Mouse (Mus musculus) cerebral cortex, adult 2 months (tissue): ENCODE results near the gene Smim23.

Experiments
- WGBS: fragments of 180-500 bp; shearing (Covaris S2); methylation state at CpG from one replicate; pipeline ENCODE4 v1.1.7; 2018; 5-methylcytosine and 5-hydroxymethylcytosine counted together

Gene Smim23

DNA sequence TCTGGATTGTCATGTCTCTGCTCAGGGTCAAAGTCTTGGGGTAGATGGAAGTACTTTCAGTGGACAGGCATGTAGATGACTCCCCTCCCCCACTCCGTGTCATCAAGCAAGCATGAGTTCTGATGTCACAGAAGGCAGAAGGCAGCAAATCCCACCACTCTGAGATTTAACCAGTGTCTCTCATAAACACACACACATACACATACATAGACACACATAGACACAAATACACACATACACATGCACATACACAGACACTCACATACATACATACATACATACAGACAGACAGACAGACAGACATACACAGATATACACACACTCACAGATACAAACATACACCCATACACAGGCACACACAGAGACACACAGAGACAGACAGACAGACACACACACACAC, at the start of gene Smim23:
Smim23 (minus strand) TSS at position 101 of the 400 bp plus-strand sequence.
- 90% methylated on average over 1 of the region's 1 CpGs for WGBS

DNA sequence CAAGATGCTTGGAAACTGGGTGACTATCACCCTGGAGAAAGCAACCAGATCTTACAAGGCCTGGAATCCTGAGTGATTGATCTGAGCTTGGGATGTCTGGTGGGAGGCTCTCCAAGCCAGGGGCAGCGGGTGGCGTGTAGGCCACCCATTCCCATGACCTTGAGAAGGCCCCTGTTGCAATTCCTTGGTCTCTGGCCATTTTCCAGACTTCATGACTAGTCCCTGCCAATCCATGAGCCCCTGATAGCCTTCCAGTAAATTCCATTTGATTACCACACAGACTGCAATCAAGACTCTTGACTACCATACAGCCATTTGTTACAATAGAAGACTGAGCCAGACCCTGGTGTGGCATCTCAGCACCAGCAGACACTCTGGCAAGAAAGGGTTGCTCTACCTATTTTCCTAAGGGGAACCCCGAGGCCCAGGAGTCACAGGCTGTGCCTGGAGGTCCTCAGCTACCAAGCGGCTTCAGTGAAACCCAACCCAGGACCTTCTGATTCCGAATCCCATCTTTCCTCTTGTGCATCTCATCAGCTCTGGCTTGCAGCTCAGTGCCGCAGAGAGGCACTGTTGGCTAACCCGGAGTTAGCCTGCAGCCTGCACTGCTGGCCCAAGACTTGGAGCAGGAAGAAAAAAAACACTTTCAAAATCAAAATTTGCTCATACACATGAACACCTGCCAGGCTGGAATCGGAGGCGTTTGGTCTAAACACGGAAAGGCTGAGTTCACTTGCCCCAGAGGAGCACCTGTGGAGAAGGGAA, 44.4 kb upstream of the Smim23 start:
- 82% methylated on average over 10 of the region's 10 CpGs for WGBS

DNA sequence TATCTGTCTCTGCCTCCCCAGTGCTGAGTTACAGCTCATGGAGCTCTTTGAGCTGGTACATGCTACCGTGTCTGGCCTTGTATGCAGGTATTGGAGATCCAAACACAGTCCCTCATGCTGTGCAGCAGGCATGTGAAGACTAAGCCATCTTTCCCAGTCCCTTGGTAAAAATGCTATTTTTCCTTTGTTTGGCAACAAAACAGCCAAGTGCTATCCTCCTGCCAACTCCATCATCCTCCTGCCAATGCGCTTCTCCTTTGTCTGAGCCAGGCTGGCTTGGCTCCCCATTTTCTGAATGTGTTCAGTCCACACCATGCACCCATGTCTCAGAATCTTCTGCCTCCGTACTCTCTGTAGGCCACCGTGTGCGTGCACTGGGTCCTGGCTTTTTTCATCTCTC, 40.2 kb upstream of the Smim23 start:
- WGBS: 62% methylated on average over 5 of the region's 5 CpGs

DNA sequence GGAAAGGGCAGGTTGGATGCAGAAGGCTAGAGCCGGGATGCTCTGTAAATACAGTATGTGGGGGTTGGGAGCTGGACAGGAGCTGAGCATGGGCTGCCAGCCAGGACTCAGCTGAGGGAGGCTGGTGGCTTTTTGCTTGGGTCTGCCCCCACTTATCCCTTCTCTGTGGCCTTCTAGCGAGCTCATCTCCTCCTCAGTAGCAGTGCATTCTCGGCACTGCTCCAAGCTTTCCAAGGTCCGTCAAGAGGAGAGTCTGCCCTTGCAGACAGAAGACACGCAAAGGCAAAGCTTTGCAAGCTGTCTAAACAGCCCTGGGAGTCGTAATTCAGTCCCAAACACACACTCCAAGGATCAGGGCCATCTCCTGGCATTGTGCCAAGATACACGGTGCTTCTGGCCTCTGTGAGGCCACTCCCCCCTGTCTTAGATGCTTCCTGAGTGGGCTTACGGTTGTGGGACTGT, 33.0 kb upstream of the Smim23 start:
- 33% methylated on average over 8 of the region's 8 CpGs for WGBS

DNA sequence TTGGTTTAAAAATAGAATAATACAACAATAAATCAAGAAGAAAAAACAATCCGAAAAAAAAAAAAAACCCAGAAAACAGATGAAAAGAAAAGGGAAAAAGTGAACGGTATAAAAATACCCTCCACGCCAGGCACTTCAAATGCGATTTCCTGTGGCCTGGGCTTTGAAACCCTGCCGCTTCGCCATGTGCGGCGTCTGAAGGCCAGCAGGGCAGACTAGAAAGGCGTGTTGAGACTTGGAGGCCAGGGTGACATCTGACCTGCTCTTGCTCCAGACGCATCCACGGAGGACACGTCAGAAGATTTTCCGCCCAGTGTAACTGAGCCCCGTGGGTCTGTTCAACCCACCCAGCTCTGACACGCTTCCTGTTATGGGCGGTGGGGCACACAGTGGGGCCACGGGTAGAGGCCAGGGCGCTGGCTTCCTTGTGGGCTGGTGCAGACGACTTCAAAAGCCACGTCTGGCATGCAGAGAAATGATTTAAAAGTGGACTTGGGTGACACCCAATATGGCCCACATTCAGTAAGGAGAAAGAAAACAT, 22.3 kb upstream of the Smim23 start:
- WGBS: 72% methylated on average over 20 of the region's 20 CpGs

DNA sequence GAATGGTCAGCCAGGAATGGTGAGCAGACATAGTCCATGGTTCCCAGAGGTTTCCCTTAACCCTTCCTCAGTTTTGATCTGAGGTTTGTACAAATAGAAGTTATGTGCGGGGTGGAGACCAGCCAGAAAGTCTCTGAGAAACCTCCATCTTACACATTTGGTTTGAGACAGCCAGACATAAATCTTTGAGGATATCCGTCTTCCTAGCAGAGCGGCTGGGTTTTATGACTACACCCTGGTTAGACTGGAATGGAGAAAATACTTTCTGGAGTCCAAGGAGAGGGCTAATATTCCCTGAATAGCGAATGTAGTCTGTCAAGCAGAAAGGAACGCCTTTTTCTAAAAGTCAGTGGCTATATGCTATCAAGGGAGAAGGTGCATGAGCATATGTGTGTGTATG, 16.8 kb upstream of the Smim23 start:
- 97% methylated on average over 5 of the region's 5 CpGs for WGBS

DNA sequence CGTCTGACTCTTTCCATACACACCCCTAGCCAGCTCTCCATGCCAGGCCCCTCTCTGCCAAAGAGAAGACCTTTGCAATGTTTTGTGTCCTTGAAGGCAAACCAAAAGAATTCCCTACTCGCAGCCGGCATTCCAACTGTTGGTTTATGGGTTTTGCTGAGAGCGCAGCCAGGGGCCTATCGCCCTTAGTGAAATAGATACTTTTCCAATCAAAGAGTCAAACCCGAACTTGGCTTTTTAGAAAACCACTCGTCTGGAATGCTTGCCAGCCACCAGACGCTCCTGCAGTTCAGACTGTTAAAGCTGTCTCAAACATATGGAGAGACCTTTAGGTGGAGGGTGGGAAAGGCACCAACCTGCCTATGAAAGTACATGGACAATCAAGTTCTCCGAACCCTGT, 15.9 kb upstream of the Smim23 start:
- 82% methylated on average over 9 of the region's 9 CpGs for WGBS

DNA sequence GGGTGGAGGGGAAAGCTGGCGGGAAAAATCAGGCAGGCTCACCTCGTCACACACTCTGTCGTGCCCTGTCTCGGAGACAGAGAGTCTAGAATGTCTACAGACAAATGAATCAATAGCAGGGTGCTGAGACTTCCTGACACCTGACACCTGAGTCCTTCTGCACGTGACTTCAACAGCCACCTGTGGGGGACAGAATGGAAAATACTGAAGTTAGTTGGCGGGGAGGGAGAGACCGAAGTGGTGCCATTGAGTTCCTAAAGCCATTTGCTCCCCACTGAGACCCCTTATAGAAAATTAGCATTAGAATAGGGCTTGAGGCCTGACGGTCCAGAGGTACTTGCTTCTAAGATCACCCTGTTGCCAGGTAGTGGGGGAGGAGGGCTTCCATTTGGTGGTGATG, 10.6 kb upstream of the Smim23 start:
- WGBS: 64% methylated on average over 8 of the region's 8 CpGs

DNA sequence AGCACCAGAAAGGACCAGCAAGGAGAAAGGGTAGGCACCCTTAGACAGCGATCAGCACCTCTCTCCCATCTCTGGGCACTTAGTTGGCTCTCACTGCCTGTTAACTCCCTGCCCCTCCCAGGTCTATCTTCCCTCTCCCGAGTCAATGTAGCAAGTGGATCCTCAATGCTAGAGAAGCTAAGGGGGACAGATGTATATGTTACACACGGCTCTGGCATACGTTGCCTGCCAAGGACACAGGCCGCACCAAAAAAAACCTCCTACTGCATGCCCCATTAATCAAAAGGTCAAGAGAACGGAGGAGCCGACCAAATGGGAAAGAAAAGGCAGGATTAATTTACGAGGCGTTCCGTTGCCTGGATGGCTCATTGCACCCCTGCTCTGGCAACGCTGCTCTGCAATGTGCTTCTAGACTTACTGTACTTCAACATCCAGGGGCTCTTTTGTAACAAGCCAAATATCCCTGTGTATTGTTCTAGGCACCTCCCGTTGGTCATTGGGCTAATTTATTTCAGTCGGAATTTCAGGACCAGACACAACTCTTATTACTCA, 10.0 kb upstream of the Smim23 start:
- 65% methylated on average over 13 of the region's 13 CpGs for WGBS

DNA sequence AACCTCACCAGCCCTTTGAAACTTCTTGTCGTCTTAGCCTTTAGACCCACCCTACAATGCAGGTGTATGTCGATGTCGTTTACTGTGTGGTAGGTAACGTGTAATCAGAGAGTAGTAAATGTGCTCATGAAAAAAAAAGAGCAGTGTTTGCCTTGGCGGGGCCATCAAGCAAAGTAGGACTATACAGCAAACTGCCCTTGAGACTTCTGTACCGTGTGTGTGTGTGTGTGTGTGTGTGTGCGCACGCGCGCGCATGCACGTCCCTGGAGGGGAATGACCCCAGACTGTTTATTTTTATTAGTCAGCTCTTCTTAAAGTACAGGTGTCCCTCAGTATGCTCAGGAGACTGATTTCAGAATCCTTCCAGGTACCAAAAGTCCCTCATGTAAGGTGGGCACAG, 6.8 kb downstream of the Smim23 start:
- WGBS: 95% methylated on average over 12 of the region's 12 CpGs

DNA sequence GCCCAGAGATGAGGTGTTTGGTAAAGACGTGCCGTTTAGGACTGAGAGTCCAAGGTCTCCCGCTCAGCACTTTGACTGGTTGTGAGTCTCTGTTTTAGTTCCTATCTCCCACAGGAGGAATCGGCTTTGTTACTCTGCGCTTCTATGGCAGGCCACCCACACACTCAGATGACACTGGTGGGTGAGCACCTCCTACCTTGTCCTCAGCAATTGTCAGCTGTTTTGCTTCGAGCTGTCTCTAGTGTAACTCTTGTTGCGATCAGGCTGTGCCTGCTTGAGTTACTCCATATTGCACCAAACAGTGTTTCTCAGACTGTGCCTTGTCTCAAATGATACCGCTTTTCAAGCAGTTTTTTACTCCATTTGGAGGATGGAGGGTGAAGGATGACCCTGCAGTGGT, 10.1 kb downstream of the Smim23 start:
- WGBS: 65% methylated on average over 8 of the region's 8 CpGs

DNA sequence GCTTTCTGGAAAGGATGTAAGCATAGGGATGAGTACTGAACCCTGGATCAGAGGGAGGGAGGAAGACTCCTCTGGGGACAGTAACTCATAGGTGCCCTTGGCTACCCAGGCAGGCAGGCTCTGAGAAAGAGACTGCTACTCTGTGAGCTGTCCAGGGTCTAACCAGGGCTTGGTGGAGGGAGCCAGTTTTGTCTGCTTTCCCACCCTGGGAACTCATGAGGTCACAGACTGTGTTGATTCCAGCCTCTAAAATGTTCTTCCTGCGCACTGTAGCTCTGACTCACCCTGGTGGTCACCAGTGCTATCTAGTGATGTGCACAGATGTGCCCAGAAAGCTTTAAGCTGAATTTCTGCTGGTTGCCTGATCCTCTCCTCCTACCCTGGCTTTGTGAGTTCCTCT, 15.3 kb downstream of the Smim23 start:
- 96% methylated on average over 1 of the region's 1 CpGs for WGBS

DNA sequence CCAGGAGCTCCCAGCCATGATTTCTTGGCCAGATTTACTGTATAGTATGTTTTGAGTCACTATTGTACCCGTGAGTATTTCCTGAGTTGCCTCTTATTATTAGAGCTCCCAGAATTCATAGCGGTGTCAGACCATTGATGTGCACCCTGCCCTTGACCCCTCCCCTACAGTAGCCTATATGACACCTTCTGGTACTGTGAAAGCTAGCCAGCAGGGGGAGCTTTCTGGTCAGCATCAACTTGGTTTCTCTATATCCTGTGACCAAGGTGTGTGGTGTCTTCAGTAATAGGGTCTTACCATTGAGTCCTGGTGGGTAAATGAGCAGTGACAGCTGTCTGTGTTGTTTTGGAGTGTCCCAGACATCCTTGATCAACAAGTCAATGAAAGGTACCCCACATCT, 18.4 kb downstream of the Smim23 start:
- 35% methylated on average over 2 of the region's 2 CpGs for WGBS

DNA sequence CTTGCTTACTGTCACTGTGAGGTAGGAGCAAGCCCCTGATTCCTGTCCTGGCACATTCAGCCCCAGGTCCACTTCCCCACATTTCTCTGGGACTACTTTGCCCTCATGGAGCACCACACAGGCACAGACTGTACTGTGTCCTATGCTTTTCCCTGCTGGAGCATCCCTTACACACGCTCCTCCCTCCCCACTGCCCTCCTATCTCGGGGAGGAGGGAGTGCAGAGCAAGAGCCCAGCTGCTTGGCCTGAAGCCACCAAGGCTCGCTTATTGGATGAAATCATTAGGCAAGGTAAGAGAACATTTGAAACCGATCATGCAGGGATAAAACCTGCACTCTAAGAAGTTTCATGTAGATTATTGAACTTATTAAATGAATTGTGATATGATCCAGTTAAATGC, 20.7 kb downstream of the Smim23 start:
- WGBS: 73% methylated on average over 4 of the region's 4 CpGs

DNA sequence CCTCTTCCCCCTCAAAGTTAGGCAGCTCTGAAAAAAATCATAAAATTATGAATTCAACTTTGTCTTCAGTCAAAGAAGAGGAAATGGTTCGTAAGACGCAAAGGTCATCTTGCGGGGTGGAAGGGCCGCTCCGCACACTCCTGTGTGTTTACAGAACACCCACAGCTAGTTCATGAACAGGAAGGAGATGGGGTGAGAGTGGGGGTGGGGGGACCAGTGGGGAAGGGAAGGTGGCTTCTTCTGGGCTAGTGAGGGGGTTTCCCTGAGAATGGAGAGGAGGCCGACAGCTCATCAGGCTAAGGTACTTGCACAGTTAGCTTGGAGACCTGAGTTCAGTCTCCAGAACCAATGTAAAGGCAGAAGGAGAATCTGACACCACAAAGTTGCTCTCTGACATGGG, 22.7 kb downstream of the Smim23 start:
- 90% methylated on average over 6 of the region's 6 CpGs for WGBS

DNA sequence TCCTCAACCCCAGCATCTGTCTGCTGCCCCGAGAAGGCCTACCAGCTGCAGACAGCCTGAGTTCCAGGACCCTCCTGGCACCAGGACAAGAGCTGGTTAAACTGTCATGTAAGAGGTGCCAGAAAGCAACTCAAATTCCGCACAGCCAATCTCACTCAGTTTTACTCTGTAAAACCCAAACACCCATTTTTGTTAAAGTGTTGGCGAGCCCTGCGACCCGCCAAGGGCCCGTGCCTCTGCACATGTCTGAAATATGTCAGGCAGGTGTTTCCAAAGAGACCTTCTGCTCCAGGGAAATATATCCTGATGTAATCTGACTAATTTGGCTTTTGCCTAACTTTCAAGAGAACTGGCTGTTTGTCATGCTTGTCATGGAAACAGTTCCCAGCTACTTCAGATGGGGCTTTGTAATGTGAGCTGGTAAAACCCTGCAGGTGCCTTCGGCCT, 23.5 kb downstream of the Smim23 start:
- 75% methylated on average over 7 of the region's 7 CpGs for WGBS

DNA sequence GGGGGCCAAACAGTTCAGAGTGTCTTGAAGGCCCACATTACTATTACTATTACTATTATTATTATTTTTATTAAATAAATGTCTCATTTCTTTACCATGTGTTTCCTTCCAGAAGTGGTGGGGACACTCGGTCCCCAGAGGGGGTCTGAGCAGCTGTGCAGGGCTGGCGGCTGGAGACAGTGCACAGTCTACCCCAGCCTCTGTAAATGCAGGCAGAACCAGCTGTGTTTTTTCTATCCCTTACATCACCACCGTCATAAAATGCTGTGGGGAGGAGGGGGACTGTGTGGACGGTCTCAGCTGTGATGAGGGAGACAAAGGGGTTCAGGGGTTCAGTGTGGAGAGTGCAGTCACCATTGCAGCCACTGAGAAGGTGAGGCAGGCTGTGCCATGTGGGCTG, 26.0 kb downstream of the Smim23 start:
- WGBS: 77% methylated on average over 4 of the region's 4 CpGs

DNA sequence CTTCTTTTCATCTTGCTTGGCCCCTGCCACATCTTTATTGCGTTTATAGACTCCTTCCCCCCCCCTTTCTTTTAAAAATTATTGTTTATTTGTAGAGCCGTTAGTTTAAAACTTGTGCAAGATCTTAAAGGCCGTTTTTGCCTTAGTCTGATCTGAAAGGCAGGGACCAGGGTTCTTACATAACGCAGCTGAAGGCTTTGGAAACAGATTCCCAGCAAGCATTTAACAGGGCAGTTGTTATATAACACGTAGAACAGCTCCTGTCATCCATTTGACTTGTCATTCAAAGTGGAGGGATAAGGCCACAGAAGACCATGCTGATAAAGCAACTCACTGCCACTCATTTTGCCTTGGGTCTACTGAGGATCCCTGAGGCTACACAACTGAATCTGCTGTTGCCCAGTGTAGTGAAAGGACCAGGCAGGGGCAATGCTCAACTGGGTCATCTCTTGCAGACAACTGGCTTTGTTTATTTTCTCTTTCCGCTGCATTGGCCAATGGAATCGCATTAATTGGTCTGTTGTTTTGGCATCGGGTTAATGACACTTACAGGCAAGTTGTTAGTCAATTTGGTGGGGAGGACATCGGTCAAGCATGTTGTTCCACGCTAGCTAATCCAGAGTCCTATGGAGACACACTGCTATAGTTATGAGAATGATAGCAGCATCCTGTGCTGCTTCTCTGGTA, 29.5 kb downstream of the Smim23 start:
- WGBS: 66% methylated on average over 10 of the region's 10 CpGs

DNA sequence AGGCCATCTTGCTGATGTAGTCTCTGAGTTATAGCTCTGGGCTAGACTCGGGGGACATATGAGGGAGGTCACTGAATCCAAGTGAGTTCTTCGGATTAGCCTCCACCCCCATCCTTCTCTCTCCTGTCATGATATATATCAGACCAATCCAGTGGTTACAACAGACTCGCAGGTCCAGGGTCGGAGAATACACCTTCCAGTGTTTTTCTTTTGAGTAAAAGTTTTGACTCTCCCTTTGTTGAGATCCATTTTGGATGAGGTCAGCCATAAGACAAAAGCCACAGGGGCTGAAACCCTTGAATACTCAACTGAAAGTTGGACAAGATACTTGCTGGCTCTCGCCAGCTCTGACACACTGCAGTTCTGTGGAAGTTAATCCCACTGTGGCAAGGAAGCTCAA, 38.2 kb downstream of the Smim23 start:
- 87% methylated on average over 5 of the region's 5 CpGs for WGBS

DNA sequence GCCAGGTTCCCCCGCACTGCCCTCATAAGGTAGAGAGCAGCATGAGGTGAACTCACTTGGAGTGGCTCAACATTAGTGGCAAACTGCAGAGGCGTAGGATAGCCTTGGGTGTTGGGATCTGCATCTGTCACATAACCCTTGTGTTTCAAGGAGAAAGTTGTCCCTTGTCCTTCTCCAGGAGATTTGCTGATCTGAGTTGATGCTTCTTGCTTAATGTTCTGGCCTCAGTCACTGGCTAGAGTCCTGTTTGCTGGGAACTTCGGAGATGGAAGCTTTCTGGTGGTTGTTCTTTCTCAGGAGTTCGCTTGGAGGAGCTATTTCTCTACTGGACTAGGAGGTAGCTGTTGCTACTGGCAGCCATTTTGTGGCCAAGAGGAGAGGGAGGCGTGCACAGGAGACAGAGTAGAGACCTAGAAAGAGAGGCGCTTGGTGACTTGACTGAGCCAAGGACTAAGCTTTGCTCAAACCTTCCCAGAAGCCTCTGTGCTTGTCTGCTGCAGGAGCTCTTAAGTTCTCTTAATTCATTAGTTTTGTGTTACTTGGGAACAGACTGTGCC, 38.7 kb downstream of the Smim23 start:
- WGBS: 96% methylated on average over 6 of the region's 6 CpGs

DNA sequence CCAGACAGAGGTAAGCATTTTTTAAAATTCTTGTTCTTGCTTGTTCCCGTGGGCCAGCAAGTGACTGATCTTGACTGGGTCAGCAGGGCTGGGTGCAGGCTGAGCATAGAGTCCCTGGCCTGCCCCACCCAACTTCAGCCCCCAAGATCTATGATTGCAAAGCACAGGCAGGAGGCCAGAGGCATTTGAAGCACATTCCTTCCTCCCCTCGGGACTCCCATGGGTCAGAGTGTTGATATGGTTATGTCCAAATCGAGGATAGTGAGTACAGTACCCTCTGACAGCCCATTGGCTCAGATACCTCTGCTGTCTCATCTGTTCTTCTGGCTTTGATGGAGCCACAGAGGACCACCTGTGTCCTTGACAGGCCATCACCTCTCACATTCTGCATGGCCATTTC, 41.7 kb downstream of the Smim23 start:
- WGBS: 77% methylated on average over 3 of the region's 3 CpGs

DNA sequence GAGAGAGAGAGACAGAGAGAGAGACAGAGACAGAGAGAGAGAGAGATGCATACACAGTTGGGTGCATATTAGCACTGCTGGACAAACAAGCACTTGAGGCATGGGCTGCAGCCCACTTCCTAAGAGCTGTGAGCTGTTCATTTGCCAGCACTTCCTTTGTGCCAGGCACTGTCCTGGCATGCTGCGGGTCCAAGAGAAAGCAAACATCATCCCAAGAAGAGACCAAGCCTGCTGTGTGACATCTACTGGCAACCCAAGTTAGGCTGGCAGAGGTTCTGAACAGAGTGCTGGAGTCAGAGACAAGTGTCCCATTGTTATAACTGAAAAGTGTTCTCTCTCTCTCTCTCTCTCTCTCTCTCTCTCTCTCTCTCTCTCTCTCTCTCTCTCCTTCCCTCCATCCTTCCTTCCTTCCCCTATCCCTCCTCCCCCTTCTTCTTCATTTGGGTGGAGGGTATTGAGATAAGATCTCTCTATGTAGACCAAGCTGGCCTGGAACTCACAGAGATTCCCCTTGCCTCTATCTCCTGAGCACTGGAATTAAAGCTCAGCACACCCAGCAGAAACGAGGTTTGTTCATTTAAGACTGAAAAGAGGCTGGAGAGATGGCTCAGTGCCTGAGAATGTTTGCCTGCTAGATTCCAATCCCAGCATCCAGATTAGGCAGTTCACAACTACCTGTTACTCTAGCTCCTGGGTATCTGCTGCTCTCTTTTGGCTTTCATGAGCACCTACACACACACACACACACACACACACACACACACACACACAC, 42.6 kb downstream of the Smim23 start:
- 15% methylated on average over 2 of the region's 2 CpGs for WGBS
